Mouse (Mus musculus) bone marrow macrophage, adult 2 months (primary cell): Measurements from ENCODE around the gene Olfr714.

Experiments used
- CTCF ChIP-seq: IDR thresholded peaks from 2 replicates; pipeline ENCODE4 v1.5.1; 2012; ENCODE audit warnings: low read depth, mild to moderate bottlenecking, low read length, moderate library complexity
- POLR2A ChIP-seq: IDR thresholded peaks from 2 replicates; pipeline ENCODE4 v1.6.1; 2012; ENCODE audit warnings: mild to moderate bottlenecking, low read depth, low read length, borderline replicate concordance

GRCm38 (mm10) chr7:107044407-107044806 lies 26.4 kb upstream of the Olfr714 start:
- no peak for TF ChIP-seq CTCF
- no peak for TF ChIP-seq POLR2A
